Mouse (Mus musculus): Measurements from ENCODE around the gene Nedd9.

GRCm38 (mm10) chr13:41504997-41505396, 17.8 kb upstream of the Nedd9 start:
- no peak for TF ChIP-seq GATA1 (IDR thresholded peaks at IDR 0.05; ENCODE audit: low read length)
- no peak for TF ChIP-seq TAL1 (IDR thresholded peaks at IDR 0.05; ENCODE audit: low read length)
